Mouse (Mus musculus) hindbrain, embryonic 11.5 days (tissue): ENCODE results near the gene Ntrk1. TPM values are rescaled to one million over a fixed set of nuclear protein-coding genes. Genes with fewer than 3 reads are reported as not detected.

ENCODE experiments used
- ATAC-seq: fragments of 200-750 bp; cut with Nextera tagmentation; 2 replicates; pipeline ENCODE4 v1.8.0; 2017; ENCODE audit warnings: mild to moderate bottlenecking, moderate TSS enrichment, moderate library complexity; ENCODE audit not compliant: low FRiP score
- DNase-seq: peaks from one replicate; pipeline ENCODE4 v3.0.0-alpha.2; 2015; ENCODE audit warnings: low spot score
- H3K27ac ChIP-seq: fragments of 300-500 bp; sonication (generic); 2 replicates; pipeline ENCODE4 v1.5.1; 2014; ENCODE audit warnings: mild to moderate bottlenecking, low read depth, low read length
- H3K27me3 ChIP-seq: fragments of 300-500 bp; sonication (generic); 2 replicates; pipeline ENCODE4 v1.6.1; 2014; ENCODE audit warnings: mild to moderate bottlenecking, low read length, moderate library complexity, mixed read lengths; ENCODE audit not compliant: control insufficient read depth, insufficient read depth
- H3K36me3 ChIP-seq: fragments of 300-500 bp; sonication (generic); 2 replicates; pipeline ENCODE4 v1.6.1; 2014; ENCODE audit warnings: mild to moderate bottlenecking, low read length, moderate library complexity, mixed read lengths; ENCODE audit not compliant: control insufficient read depth, insufficient read depth
- H3K4me1 ChIP-seq: fragments of 300-500 bp; sonication (generic); replicated peaks from 2 replicates; pipeline ENCODE4 v1.6.1; 2014; ENCODE audit warnings: low read length, mixed read lengths; ENCODE audit not compliant: control insufficient read depth, insufficient read depth
- H3K4me2 ChIP-seq: fragments of 300-500 bp; sonication (generic); replicated peaks from 2 replicates; pipeline ENCODE4 v1.6.1; 2014; ENCODE audit warnings: mild to moderate bottlenecking, low read depth, low read length
- H3K4me3 ChIP-seq: fragments of 300-500 bp; sonication (generic); 2 replicates; pipeline ENCODE4 v1.5.1; 2014; ENCODE audit warnings: low read depth, low read length
- H3K9ac ChIP-seq: fragments of 300-500 bp; sonication (generic); 2 replicates; pipeline ENCODE4 v1.6.1; 2014; ENCODE audit warnings: low read depth, low read length
- H3K9me3 ChIP-seq: fragments of 300-500 bp; sonication (generic); 2 replicates; pipeline ENCODE4 v1.6.1; 2016; ENCODE audit warnings: low read length; ENCODE audit not compliant: control insufficient read depth
- WGBS: fragments of 180-500 bp; shearing (Covaris S2); extraction: QIAGEN DNeasy Blood & Tissue Kit; methylation state at CpG from one replicate; pipeline ENCODE4 v1.1.7; 2014; 5-methylcytosine and 5-hydroxymethylcytosine counted together
- polyA plus RNA-seq: library from polyadenylated mRNA; unstranded; fragments of >200 nt; fragmentation: Nextera tagmentation; extraction: Ambion mirVana; gene quantifications from 2 replicates; pipeline ENCODE4 v1.2.1, GENCODE M21; 2014

Gene Ntrk1
- polyA plus RNA-seq, 1 experiment from 2014 or later: 6.7 TPM

- 78% methylated on average over 5 of the region's 5 CpGs for WGBS
- 0 out of 2 replicates have a peak, but pooled peaks cover 4% of the 10 kb centered on the region for H3K36me3 ChIP-seq
- H3K4me3 ChIP-seq: no peak overlapping the region
- H3K27me3 ChIP-seq: no peaks in the 10 kb centered on the region
- no peaks in the 10 kb centered on the region for H3K9me3 ChIP-seq
- DNase-seq: no peak
- no peak overlapping the region for H3K9ac ChIP-seq
- H3K27ac ChIP-seq: no peak overlapping the region
- H3K4me2 ChIP-seq: no peak overlapping the region
- H3K4me1 ChIP-seq: no peaks in the 10 kb centered on the region
- ATAC-seq: no peak
Observed at GRCm38 (mm10) chr3:87738906-87739305, 56.1 kb downstream of the Ntrk1 start.

DNA sequence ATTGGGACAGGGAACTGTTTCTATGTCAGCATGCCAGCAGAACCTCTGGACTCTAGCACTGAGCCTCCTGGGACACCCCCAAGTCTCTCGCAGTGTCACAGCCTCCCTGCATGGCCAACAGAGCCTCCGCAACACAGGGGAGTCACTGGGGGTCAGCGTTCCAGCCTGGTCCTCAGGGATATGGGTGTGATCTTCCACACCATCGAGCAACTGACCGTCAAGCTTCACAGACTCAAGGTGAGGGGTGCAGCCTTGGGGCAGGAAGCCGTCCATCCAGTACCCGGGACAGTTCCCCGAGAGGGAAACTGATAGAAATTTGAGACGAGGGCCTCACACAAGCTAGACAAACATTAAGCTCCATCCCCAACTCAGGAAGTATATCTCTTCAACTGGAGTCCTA, 59.6 kb downstream of the Ntrk1 start:
- Histone ChIP-seq H3K27ac (no peak overlapping the region), H3K27me3 (no peaks in the 10 kb centered on the region), H3K4me3 (no peak overlapping the region), H3K4me2 (no peak overlapping the region), H3K36me3 (0 out of 2 replicates have a peak, but pooled peaks cover 9% of the 10 kb centered on the region), H3K9ac (no peak overlapping the region), H3K4me1 (no peaks in the 10 kb centered on the region), H3K9me3 (no peaks in the 10 kb centered on the region)
- DNase-seq: no peak
- 82% methylated on average over 9 of the region's 9 CpGs for WGBS
- ATAC-seq: no peak

- Histone ChIP-seq H3K36me3 (0 out of 2 replicates have a peak, but pooled peaks cover 11% of the 10 kb centered on the region), H3K4me3 (no peak overlapping the region), H3K27me3 (no peaks in the 10 kb centered on the region), H3K27ac (no peak overlapping the region), H3K9me3 (no peaks in the 10 kb centered on the region), H3K4me1 (no peaks in the 10 kb centered on the region), H3K4me2 (no peak overlapping the region), H3K9ac (no peak overlapping the region)
- WGBS: 83% methylated on average over 11 of the region's 11 CpGs
- DNase-seq (no peak), ATAC-seq (no peak)
Observed at GRCm38 (mm10) chr3:87733984-87734761, 60.8 kb downstream of the Ntrk1 start.

DNA sequence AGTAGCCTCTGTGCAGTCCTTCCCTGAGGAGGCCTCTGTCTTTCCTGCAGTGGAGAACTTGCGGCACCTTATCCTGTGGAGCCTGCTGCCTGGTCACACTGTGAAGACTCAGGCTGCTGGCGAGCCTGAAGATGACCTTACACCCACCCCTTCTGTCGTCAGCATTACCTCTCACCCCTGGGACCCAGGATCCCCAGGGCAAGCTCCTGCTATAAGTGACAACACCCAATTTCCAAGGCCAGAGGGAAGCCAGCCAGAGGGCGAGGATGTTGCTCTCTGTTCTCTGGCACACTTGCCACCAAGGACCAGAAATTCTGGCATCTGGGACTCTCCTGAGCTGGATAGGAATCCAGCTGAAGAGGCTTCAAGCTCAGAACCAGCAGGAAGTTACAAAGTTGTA, 61.9 kb downstream of the Ntrk1 start:
- 0 out of 2 replicates have a peak, but pooled peaks cover 11% of the 10 kb centered on the region for H3K36me3 ChIP-seq
- DNase-seq (no peak), ATAC-seq (no peak)

DNA sequence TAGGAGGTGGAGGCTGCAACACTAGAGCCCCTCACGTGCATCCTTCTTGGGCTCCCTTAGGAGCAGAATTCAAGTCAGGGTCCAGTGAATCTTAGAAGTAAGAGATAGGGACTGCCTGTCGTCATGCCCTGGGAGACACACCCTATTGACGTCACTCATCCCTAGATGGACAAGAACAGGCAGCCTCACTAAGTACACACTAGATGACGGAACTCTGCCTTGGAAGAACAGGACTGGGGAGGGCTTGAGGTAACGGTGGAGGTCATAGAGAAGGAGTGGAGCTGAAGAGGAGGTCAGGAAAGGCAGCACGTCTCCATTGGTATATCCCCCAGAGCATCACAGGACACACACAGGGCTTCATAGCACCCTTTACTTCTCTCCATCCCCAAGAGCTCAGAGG, 66.3 kb downstream of the Ntrk1 start:
- Histone ChIP-seq H3K4me2 (no peak overlapping the region), H3K36me3 (peaks cover 17% of the 10 kb centered on the region; the same call in 1 of the 2 replicates), H3K27ac (no peak overlapping the region), H3K9ac (no peak overlapping the region), H3K27me3 (no peaks in the 10 kb centered on the region), H3K4me3 (no peak overlapping the region), H3K9me3 (no peaks in the 10 kb centered on the region), H3K4me1 (no peaks in the 10 kb centered on the region)
- DNase-seq (no peak), ATAC-seq (no peak)
- WGBS: 92% methylated on average over 6 of the region's 6 CpGs

More for the DNA sequence above, 61.9 kb downstream of the Ntrk1 start:
- Histone ChIP-seq H3K27ac (no peak overlapping the region), H3K27me3 (no peaks in the 10 kb centered on the region), H3K4me2 (no peak overlapping the region), H3K4me3 (no peak overlapping the region), H3K9ac (no peak overlapping the region), H3K9me3 (no peaks in the 10 kb centered on the region), H3K4me1 (no peaks in the 10 kb centered on the region)
- 71% methylated on average over 4 of the region's 4 CpGs for WGBS

Other genes starting within 250 kb of the Ntrk1 start
- gene Arhgef11, start 177.6 kb downstream of the Ntrk1 start, polyA plus RNA-seq: 13.7 and 18.6 TPM in 2 replicates
- 0.40 and 0.83 TPM in 2 replicates for gene Lrrc71, start 46.5 kb downstream of the Ntrk1 start, polyA plus RNA-seq
- gene Insrr, start 1.8 kb upstream of the Ntrk1 start, polyA plus RNA-seq: 0.36 and 0.83 TPM in 2 replicates
- gene Pear1, start 29.1 kb upstream of the Ntrk1 start, polyA plus RNA-seq: 8.6 and 10.1 TPM in 2 replicates
- not detected in 2 replicates for gene Sh2d2a, start 51.6 kb upstream of the Ntrk1 start, polyA plus RNA-seq
- 17.6 and 18.6 TPM in 2 replicates for gene Prcc, start 90.4 kb upstream of the Ntrk1 start, polyA plus RNA-seq
- 202 and 246 TPM in 2 replicates for gene Hdgf, start 111.2 kb upstream of the Ntrk1 start, polyA plus RNA-seq
- gene Mrpl24, start 124.3 kb upstream of the Ntrk1 start, polyA plus RNA-seq: 78.4 and 83.6 TPM in 2 replicates
- gene Isg20l2, start 135.2 kb upstream of the Ntrk1 start, polyA plus RNA-seq: 42.5 and 55.2 TPM in 2 replicates
- gene Rrnad1, start 135.6 kb upstream of the Ntrk1 start, polyA plus RNA-seq: 13.7 and 17.9 TPM in 2 replicates
- gene Crabp2, start 153.5 kb upstream of the Ntrk1 start, polyA plus RNA-seq: 738 and 794 TPM in 2 replicates
- gene Nes, start 175.9 kb upstream of the Ntrk1 start, polyA plus RNA-seq: 71.6 and 87.9 TPM in 2 replicates
- gene Bcan, start 205.1 kb upstream of the Ntrk1 start, polyA plus RNA-seq: 0.21 and 0.82 TPM in 2 replicates
- gene Hapln2, start 232.4 kb upstream of the Ntrk1 start, polyA plus RNA-seq: not detected in 2 replicates
- gene Gpatch4, start 247.9 kb upstream of the Ntrk1 start, polyA plus RNA-seq: 34.4 and 37.4 TPM in 2 replicates